Mouse (Mus musculus) CD4-positive naive resting alpha-beta T cell, adult 57 days (primary cell): ENCODE measurements around the gene Prune1. TPM values are rescaled to one million over a fixed set of nuclear protein-coding genes. Genes with fewer than 3 reads are reported as not detected.

Experiments
- total RNA-seq: library from RNA; stranded (reverse); gene quantifications from one replicate; pipeline ENCODE4 v1.2.4, GENCODE M21; 2023

The Prune1 gene
- total RNA-seq: 8.8 TPM

DNA sequence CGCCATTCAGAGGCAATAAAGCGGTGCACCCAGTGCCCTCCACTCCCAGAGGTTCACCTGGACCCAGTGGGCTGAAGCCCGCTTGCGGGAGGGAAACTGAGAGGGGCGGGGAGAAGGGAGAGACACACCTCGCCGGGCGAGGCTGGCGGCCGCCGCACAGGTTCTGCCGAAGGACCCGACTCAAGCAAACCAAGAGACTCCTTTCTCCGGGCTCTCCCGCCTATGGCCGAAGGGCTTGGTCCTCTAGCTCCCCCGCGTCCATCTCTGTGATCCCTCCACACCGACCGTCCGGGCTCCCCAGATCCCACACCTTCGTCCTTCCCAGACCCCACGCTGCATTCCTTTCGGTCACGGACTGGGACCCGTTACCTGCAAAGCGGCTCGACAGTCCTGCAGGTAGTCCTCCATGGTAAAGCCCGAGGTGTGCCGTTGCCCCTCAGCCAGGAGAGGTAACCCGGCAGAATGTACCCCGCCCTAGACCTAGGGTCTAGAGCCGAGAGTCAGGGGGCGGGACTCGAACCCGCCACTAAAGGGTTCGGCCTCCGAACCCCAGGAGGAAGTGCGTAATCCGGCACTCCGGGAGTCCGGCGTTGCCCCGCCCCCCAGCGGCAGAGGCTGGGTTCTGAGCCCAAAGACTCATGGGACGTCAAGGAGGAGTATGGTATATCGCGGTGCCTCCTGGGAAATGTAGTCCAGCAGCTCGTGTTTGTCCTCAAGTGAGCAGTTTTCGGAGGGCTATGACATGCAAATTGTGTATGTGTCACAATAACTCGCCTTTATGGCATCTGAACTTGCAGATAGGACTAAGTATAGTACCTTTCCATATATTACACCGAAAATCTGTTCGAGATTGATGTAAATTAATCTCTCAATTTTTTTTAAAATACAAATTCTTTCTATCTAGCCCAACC lies at the start of gene Prune1, which contains the start of gene Mindy1:
TSS of gene Prune1 (minus strand) at position 861 of the 911 bp plus-strand sequence.
TSS of gene Mindy1 (plus strand) at position 130 of the 911 bp plus-strand sequence.

GRCm38 (mm10) chr3:95314486-95315093 lies 32.7 kb upstream of the Prune1 start, which contains the start of gene Cers2:
Gene Cers2, plus strand, starts transcription at chr3:95314791.

GRCm38 (mm10) chr3:95307100-95307499 lies 25.2 kb upstream of the Prune1 start, which contains the start of gene Anxa9:
Gene Anxa9, minus strand, starts transcription at chr3:95307176.

DNA sequence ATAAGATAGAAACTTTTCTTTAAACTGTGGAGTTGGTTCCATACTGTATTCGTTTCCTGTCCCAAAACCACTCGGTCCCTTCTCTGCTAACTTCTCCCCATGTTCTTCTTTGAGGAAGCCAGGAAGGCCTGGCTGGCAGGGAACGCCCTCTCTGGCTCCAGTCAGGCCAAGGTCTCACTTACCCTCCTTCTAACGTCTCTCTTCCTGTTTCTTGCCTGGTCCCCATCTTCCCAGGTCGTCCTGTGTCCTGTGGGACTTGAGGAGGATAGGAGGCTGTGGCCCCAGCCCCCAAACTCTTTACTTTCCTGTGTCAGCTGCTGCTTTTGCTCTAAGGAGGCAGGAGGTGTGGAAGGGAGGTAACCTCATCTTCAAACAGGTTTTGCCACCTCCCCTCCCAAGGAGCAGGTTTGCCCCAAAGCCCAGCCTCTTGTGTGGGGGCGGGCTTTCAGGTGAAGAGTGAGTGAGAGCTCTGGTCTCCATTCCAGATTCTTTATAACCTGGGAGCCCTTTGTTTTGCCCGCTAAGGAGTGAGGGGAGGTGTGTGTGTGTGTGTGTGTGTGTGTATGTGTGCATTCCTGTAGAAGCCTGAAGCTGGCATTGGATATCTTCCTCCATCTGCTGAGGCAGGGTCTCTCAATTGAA lies 31.0 kb downstream of the Prune1 start, which contains the start of gene Bnipl:
TSS of gene Bnipl (minus strand) at position 411 of the 642 bp plus-strand sequence.

DNA sequence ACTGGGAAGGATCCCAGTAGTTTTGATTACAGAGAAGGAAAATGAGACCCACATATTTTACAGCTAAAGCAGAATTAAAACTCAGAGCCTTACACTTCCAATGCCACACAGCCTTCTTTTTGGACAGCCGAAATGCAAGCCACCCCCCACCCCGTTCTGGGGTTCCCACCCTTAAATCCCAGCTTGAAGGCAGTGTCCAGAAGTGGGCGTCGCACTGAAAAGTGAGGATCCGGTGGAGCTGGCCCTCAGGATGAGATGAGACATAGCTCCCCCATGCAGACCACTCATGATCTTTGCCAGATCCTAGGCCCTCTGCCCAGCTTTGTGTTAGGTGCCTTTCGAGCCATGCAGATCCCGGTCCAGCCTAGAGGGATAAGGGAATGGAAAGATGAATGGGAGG lies 40.4 kb downstream of the Prune1 start, which contains the start of gene Gm128:
TSS of gene Gm128 (minus strand) at position 101 of the 400 bp plus-strand sequence.

DNA sequence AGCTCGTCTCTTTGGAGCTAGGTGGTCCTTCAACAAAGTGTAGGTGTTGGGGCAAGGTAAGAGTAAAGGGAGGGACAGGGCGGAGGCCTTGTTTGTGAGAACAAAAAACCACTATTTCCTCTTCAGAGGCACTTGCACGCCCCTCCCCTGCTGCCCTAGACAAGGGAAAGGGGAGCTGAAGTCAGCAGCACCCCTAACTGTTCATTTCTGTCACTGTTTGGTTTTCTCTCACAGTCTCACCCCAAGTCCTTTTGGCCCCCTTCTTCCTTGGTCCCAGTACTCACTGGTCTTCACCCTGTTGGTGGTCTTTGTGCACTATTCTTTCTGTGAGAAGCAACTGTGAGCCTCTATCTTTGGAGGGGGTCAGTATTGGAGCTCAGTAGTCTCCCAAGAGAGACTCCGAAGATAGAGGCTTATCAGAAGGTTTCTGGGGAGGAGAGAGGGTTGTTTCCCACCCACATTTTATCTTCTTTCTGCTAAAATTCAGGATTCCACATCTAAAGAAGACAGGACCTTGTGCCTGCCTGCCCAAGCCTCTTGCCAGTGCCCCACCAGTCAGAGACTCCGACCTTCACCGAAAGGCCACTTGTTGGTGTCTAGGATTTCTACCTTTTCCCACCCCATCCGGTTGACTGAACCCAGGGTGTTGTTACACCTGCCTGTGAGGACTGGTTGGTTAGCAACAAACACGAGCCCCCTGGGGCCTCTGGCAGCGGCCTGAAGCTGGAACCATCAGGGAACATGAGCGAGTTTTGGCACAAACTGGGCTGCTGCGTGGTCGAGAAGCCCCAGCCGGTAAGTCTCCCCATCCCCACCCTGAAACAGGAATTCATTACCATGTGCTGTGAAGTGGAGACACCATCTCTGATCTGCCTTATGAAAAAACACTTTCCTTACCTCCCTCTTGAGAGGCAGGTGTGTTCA lies 50.3 kb downstream of the Prune1 start, which contains the start of gene Mllt11:
TSS of gene Mllt11 (minus strand) at position 874 of the 924 bp plus-strand sequence.

GRCm38 (mm10) chr3:95228148-95228893 lies 53.6 kb downstream of the Prune1 start, which contains the start of gene Cdc42se1:
Gene Cdc42se1, plus strand, starts transcription at chr3:95228732.

GRCm38 (mm10) chr3:95217255-95218134 lies 64.4 kb downstream of the Prune1 start, which contains the start of gene Gabpb2:
Gene Gabpb2, minus strand, starts transcription at chr3:95217916.

Other genes with a start within 250 kb of the Prune1 start
- gene Psmd4, start 239.5 kb downstream of the Prune1 start, total RNA-seq: 130 TPM
- 43.9 TPM for gene Pip5k1a, start 175.1 kb downstream of the Prune1 start, total RNA-seq
- gene Vps72, start 171.1 kb downstream of the Prune1 start, total RNA-seq: 46.8 TPM
- 1.7 TPM for gene Tmod4, start 157.6 kb downstream of the Prune1 start, total RNA-seq
- gene Scnm1, start 148.1 kb downstream of the Prune1 start, total RNA-seq: 91.4 TPM
- 6.5 TPM for gene Lysmd1, start 148.0 kb downstream of the Prune1 start, total RNA-seq
- gene Tnfaip8l2, start 139.7 kb downstream of the Prune1 start, total RNA-seq: 102 TPM
- 2.5 TPM for gene Sema6c, start 121.6 kb downstream of the Prune1 start, total RNA-seq
- gene Gabpb2, start 64.2 kb downstream of the Prune1 start, total RNA-seq: 67.0 TPM
- 244 TPM for gene Cdc42se1, start 53.3 kb downstream of the Prune1 start, total RNA-seq
- 7.0 TPM for gene Mllt11, start 49.9 kb downstream of the Prune1 start, total RNA-seq
- not detected for gene Gm128, start 40.5 kb downstream of the Prune1 start, total RNA-seq
- not detected for gene Bnipl, start 30.9 kb downstream of the Prune1 start, total RNA-seq
- gene Mindy1, start 731 bp downstream of the Prune1 start, total RNA-seq: 20.9 TPM
- gene Anxa9, start 25.1 kb upstream of the Prune1 start, total RNA-seq: 0.71 TPM
- gene Cers2, start 32.7 kb upstream of the Prune1 start, total RNA-seq: 106 TPM
- gene Setdb1, start 75.1 kb upstream of the Prune1 start, total RNA-seq: 33.3 TPM
- not detected for gene 4930558C23Rik, start 120.8 kb upstream of the Prune1 start, total RNA-seq
- gene Arnt, start 152.3 kb upstream of the Prune1 start, total RNA-seq: 74.5 TPM
- gene Ctsk, start 217.2 kb upstream of the Prune1 start, total RNA-seq: 1.5 TPM
- 108 TPM for gene Ctss, start 244.7 kb upstream of the Prune1 start, total RNA-seq